Mouse (Mus musculus) WW6 (cell line): ENCODE data around the gene Plcb1.

Source experiments
- DNase-seq: peaks from one replicate; pipeline ENCODE4 v3.0.0-alpha.2; 2013; ENCODE audit warnings: low read depth, low spot score

Gene Plcb1

GRCm38 (mm10) chr2:134912616-134913015 lies 126.7 kb downstream of the Plcb1 start:
- no peak for DNase-seq

DNA sequence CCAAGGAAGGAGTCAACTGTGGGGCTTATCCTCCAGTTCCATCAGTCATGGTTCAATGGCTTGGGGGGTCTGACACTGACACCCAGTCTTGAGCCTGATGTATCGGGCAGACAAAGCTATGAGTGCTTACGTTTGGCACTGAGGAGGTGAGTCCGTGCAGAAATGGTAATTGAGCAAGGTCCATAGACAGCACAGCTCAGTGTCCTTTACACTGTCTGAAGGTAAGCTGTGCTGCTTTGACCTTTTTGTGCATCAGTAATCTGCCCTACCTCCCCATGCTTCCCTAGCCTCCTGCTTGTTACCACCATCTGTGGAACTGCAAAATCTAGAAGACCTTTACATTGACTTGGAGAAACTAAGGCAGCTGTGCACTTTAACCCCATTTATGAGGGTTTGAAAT lies 127.7 kb downstream of the Plcb1 start:
- no peak for DNase-seq

GRCm38 (mm10) chr2:134914091-134914550 lies 128.3 kb downstream of the Plcb1 start:
- DNase-seq = no peak

- no peak for DNase-seq
Measured at GRCm38 (mm10) chr2:134915035-134915434, 129.2 kb downstream of the Plcb1 start.

DNA sequence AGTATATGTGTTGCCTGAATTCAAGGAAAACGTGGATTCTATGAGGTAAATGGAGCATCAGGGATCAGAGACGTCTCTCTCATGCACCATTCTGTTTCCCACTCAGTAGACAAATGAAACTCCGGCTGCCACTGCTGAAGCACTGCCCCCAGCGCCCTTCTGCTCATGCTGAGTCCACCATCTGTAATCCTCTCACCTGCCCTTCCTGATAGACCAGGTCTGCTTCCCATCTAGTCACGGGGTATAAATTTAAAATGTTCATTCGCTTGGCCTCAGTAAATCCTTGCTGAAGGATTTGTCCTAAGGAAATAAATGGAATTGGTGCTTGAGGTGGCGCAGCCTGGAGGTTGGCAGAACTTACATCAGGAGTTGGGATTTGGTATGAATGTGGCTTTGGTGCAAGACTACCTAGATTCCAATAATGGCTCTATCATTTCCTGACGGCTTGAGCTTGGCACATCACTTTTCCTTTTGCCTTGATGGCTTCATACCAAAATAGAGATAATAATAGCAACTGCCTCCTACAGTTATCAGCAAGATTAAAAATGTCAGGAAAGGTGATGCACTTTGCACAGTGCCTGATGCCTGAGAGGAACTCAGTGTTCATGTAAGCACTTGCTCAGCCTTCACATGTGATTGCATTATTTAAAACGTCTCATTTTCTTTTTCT lies 134.9 kb downstream of the Plcb1 start:
- no peak for DNase-seq

GRCm38 (mm10) chr2:134922636-134923375 lies 136.9 kb downstream of the Plcb1 start:
- no peak for DNase-seq

DNA sequence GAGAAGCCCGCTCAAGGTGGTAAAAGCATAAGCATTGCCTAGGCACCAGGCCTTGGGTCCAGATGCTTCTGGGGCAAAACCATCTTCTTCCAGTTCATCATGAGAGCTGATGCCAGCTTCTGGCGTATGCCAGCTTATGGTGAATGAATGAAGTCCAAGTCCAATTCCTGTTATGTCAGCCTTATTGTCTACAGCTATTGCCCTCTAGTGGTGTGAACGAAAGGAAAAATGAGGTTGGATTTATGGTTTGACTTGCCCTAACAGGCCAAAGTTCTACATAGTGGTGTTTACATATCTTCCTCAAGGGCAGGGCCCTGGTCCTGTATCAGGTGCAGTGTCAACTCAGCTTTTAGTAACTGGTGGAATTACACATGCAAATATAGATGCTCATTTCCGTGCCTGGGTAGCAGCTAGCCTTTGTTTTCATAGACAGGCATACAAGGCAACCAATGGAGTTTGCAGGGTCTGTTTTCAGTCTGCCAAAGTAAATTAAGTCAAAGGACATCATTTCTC lies 138.3 kb downstream of the Plcb1 start:
- DNase-seq = no peak

DNA sequence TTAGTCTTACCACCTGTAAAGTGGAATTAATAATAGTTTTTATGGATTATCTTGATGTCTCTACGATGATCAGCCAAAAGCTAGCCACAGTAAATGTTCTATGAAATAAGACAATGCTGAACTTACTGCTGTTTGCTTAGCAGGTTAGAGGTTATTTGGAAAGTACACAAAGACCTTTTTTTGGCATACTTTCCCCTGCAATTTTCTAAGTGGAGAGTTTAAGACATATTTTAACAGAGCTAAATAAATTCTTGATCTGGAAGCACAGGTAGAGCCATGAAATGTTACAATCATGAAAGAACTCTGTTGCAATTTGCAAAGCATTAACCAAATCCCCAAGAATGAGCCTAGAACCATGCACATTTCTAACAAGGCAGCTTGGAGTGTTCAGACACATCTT lies 140.4 kb downstream of the Plcb1 start:
- DNase-seq = no peak

DNA sequence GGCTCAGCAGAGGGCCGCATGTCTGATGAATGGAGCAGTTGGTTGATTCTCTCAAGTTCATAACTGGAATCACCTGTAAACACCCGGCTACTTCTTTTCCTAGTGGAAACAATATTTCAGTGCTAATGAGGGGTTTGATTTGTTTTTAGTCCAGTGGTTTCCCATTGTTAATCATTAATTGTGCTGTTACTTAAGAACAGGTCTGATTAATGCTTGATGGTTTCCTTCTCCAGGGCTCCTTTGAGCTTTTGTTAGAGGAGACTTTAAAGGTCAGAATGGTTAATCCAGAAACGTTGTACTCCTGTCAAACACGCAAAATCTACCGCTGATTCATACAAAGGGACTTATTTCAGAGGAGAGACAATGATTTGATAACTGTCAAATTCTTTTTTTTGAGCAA lies 141.2 kb downstream of the Plcb1 start:
- DNase-seq = no peak

GRCm38 (mm10) chr2:134929452-134929851 lies 143.6 kb downstream of the Plcb1 start:
- no peak for DNase-seq

- no peak for DNase-seq
Measured at GRCm38 (mm10) chr2:134930961-134931360, 145.1 kb downstream of the Plcb1 start.

GRCm38 (mm10) chr2:134931756-134932421 lies 146.0 kb downstream of the Plcb1 start:
- DNase-seq = no peak

- DNase-seq = no peak
Measured at GRCm38 (mm10) chr2:134935469-134935868, 149.6 kb downstream of the Plcb1 start.

- no peak for DNase-seq
Measured at GRCm38 (mm10) chr2:134935970-134936649, 150.2 kb downstream of the Plcb1 start.

DNA sequence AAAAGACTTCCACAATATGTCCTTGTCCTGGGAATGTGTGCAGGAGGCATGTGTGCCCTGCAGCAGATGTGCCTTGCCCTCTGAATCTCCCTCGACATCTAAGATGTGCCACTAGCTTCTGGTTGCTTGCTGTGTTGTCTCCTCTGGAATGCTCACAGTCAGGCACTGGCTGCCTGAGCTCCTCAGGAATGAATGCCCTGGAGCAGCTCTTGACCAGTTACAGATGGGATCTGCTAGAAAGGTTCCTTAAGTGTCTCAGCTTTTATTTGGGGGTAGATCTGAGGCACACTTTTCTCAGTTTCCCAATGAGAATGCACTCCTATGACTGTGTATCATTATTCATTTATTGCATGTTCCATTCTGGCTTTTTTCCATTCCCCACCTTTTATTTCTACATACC lies 151.8 kb downstream of the Plcb1 start:
- DNase-seq = no peak

GRCm38 (mm10) chr2:134942039-134942438 lies 156.2 kb downstream of the Plcb1 start:
- DNase-seq = no peak

DNA sequence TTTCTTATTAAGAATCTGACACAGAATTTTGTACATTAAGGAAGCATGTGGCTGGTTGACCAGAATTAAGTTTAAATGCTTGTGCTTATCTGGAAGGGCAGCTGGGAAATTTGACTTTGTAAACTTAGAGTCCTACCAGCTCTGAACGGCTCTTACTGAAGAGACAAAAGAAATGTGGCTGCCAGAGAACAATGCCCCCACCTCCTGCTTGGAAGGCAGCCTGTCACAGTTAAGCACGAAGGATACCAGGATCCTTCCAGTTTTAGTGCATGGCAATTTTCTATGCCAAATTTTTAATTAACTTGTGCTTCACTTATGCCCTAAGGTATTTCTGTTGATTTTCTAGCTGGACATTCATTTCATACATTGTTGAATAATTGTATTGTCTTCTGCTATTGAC lies 157.1 kb downstream of the Plcb1 start:
- DNase-seq = no peak

DNA sequence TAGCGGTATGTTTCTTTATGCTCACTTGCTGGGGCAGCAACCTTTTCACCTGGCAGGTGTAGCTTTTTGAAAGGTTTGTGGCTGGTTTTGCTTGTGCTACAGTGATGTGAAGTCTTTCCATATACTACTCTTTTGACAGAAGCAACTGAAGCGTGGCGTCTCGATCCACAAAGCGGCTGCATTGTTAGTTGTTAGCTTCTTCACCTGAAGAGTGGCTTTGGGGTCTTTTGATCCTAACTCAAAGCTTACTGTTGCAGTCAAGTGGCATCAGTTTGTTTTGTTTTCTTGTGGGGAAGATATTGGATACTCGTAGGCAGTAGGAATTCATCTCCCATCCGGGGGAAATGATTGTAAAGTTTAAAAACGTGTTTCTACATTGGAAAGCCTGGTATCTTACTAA lies 160.5 kb downstream of the Plcb1 start:
- no peak for DNase-seq

GRCm38 (mm10) chr2:134946911-134947310 lies 161.0 kb downstream of the Plcb1 start:
- no peak for DNase-seq

DNA sequence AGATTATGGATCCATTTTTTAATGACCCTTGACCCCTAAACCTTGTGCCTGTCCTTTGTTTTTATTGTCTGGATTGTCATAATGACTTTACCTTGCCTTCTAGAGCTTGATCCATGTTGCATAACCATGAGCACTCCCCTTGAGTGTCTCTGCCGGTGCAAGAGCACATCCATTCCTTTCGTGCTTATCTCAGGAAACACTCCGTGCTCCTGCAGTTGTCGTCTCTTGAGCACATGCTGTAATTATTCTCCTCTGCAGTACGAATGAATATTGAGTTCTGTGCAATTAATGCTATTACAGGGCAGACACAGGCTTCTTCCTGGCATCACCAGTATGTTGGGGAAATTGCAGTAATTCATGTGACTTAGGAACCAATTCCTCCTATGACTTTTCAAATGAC lies 166.2 kb downstream of the Plcb1 start:
- no peak for DNase-seq

- DNase-seq = no peak
Measured at GRCm38 (mm10) chr2:134956436-134956835, 170.6 kb downstream of the Plcb1 start.

DNA sequence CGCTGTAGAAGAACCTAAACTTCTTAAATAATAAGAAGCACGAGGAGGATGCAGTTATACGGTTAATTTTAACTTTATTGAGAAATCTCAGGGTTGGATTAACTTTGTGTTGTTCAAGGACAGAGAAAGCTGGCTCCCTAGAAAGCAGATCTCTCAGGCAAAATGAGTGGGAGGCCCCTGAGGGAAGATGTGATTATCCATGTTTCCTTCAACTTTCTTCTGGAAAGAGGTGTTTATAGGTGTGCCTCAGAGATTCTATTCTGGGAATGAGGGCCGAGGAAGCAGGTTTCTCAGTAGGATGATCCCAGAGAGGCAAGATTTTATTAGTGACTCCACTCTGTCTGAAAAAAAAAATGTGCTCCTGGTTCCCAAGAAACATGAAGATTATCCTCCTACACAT lies 180.3 kb downstream of the Plcb1 start:
- no peak for DNase-seq
